Mouse (Mus musculus) ES-Bruce4 (cell line): ENCODE measurements around the gene Efna1. TPM values are rescaled to one million over a fixed set of nuclear protein-coding genes. Genes with fewer than 3 reads are reported as not detected.

Experiments used
- H3K27ac ChIP-seq: 2 replicates; pipeline ENCODE4 v1.5.1; 2012; ENCODE audit warnings: low read length, inconsistent platforms; ENCODE audit not compliant: insufficient read depth
- H3K27me3 ChIP-seq: 2 replicates; pipeline ENCODE4 v1.6.1; 2012; ENCODE audit warnings: mild to moderate bottlenecking, low read length, inconsistent platforms; ENCODE audit not compliant: control insufficient read depth, poor library complexity, insufficient read depth, severe bottlenecking
- H3K36me3 ChIP-seq: 2 replicates; pipeline ENCODE4 v1.6.1; 2012; ENCODE audit warnings: inconsistent platforms, mild to moderate bottlenecking, low read length, moderate library complexity; ENCODE audit not compliant: control insufficient read depth, poor library complexity, insufficient read depth, severe bottlenecking
- H3K4me1 ChIP-seq: one replicate; pipeline ENCODE4 v1.8.1; 2011; ENCODE audit warnings: low read length; ENCODE audit not compliant: control insufficient read depth, insufficient read depth
- H3K4me3 ChIP-seq: 2 replicates; pipeline ENCODE4 v1.5.1; 2011; ENCODE audit warnings: low read depth, mild to moderate bottlenecking, low read length
- H3K9ac ChIP-seq: 2 replicates; pipeline ENCODE4 v1.6.1; 2012; ENCODE audit warnings: low read depth, mild to moderate bottlenecking, inconsistent platforms; ENCODE audit not compliant: poor library complexity, severe bottlenecking
- H3K9me3 ChIP-seq: replicated peaks from 2 replicates; pipeline ENCODE4 v1.6.1; 2012; ENCODE audit warnings: mild to moderate bottlenecking, low read length, inconsistent platforms; ENCODE audit not compliant: control insufficient read depth, poor library complexity, insufficient read depth, severe bottlenecking
- CTCF ChIP-seq: IDR thresholded peaks from one replicate; pipeline ENCODE4 v1.8.1; 2011; ENCODE audit warnings: low read depth, low read length
- EP300 ChIP-seq: IDR thresholded peaks from 2 replicates; pipeline ENCODE4 v1.6.1; 2011; ENCODE audit warnings: low read depth, low read length; ENCODE audit not compliant: insufficient read depth
- POLR2A ChIP-seq: IDR thresholded peaks from one replicate; pipeline ENCODE4 v1.8.1; 2011; ENCODE audit warnings: low read length; ENCODE audit not compliant: insufficient read depth
- polyA plus RNA-seq: library from polyadenylated mRNA; stranded (reverse); fragments of >200 nt; gene quantifications from 2 replicates; pipeline ENCODE4 v1.2.4, GENCODE M21; 2011; ENCODE audit warnings: low read depth; ENCODE audit not compliant: missing spikeins, insufficient read depth, insufficient read length

Efna1 gene
- polyA plus RNA-seq, 1 experiment = 8.3 TPM

DNA sequence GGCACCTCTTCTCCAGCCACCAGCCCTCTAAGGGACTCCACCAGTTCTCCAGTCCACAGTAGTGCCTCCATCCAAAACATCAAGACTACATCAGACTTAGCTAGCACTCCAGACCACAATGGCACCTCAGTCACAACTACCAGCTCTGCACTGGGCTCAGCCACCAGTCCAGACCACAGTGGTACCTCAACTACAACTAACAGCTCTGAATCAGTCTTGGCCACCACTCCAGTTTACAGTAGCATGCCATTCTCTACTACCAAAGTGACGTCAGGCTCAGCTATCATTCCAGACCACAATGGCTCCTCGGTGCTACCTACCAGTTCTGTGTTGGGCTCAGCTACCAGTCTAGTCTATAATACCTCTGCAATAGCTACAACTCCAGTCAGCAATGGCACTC, 50.4 kb downstream of the Efna1 start:
- no peaks in the 10 kb centered on the region for H3K36me3 ChIP-seq
- no peaks in the 10 kb centered on the region for H3K9me3 ChIP-seq
- TF ChIP-seq CTCF = no peak
- no peak for TF ChIP-seq EP300
- no peak for TF ChIP-seq POLR2A
- no peaks in the 10 kb centered on the region for H3K27me3 ChIP-seq
- H3K4me3 ChIP-seq = no peak overlapping the region
- peaks cover under 1% of the 10 kb centered on the region for H3K4me1 ChIP-seq
- H3K9ac ChIP-seq = no peak overlapping the region
- no peak overlapping the region for H3K27ac ChIP-seq

DNA sequence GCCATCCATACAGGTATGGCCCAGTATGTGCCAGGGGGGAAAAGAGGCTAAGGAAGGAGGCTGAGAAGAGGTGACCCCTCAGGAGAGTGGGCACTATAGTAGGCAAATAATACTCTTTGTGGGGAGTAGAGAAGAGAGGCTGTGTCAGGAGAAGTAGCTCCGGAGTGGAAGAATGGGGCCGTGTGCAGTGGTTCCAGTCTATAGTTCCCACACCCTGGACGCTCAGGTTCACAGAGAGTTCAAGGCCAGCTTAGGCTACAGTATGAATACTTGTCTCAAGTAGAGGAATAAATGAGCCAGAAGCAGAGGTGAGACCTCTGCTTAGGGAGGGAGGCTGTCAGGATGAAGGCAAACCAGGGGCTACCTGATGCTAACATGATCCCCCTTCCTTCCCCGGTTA, 51.7 kb downstream of the Efna1 start:
- Histone ChIP-seq H3K9ac (peak overlapping the region; percentile 19; the same call in 1 of the 2 replicates), H3K4me3 (peak overlapping the region; percentile 15), H3K36me3 (no peaks in the 10 kb centered on the region), H3K9me3 (no peaks in the 10 kb centered on the region), H3K27ac (peak overlapping the region; percentile 28; the same call in 1 of the 2 replicates), H3K4me1 (peaks cover 10% of the 10 kb centered on the region), H3K27me3 (no peaks in the 10 kb centered on the region)
- no peak for TF ChIP-seq CTCF
- TF ChIP-seq POLR2A = no peak
- TF ChIP-seq EP300 = no peak

DNA sequence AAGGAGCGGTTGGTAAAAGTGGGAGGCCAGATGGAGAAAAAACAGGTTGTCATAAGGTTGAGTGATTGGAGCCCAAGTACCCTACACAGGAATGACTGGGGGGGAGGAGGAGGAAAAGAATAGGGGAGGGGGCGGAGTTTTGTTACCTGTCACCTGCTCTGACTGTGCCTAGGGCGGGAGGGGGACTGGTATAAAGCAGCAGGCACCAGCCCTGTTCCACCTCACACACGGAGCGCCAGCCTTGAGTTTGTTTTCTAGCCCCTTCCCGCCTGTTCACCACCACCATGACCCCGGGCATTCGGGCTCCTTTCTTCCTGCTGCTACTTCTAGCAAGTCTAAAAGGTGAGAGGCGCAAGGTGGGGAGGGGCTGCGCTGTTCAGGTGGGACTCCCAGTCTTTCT, 52.1 kb downstream of the Efna1 start, which contains the start of gene Muc1:
Muc1 (plus strand) TSS at position 222 of the 400 bp plus-strand sequence.
- Histone ChIP-seq H3K9me3 (no peaks in the 10 kb centered on the region), H3K4me1 (peaks cover 10% of the 10 kb centered on the region), H3K36me3 (no peaks in the 10 kb centered on the region), H3K9ac (peak within 1 kb of the TSS; percentile 19; the same call in 1 of the 2 replicates), H3K27ac (peak within 1 kb of the TSS; percentile 66), H3K27me3 (no peaks in the 10 kb centered on the region), H3K4me3 (peak within 1 kb of the TSS; percentile 56)
- TF ChIP-seq EP300 (0 out of 2 replicates have a peak, but pooled peaks have one; percentile 28), POLR2A (no peak), CTCF (no peak)

DNA sequence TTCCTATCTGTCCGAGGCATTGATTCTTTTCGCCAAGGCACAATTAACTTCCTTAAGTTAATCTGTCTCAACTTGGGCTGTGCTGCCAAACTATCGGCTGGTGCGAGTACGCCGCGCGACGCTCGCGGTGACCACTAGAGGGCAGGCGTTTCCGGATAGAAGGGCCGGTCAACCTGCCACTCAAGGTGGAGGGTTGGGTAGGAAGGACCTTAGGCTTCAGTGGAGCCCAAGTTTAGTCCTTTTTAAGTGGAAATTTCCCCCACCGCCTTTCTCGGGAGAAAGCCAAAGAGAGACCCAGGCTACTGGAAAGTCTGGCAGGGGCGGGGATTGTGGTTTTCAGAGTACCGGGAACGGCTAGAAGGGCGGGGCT, 52.8 kb downstream of the Efna1 start:
- peak overlapping the region; percentile 60 for H3K27ac ChIP-seq
- TF ChIP-seq EP300 = no peak
- TF ChIP-seq CTCF = peak; percentile 94
- peak overlapping the region; percentile 56 for H3K4me3 ChIP-seq
- 0 out of 2 replicates have a peak overlapping the region, but pooled peaks have one; percentile 19 for H3K9ac ChIP-seq
- peaks cover 10% of the 10 kb centered on the region for H3K4me1 ChIP-seq
- H3K27me3 ChIP-seq = no peaks in the 10 kb centered on the region
- H3K36me3 ChIP-seq = no peaks in the 10 kb centered on the region
- no peaks in the 10 kb centered on the region for H3K9me3 ChIP-seq

DNA sequence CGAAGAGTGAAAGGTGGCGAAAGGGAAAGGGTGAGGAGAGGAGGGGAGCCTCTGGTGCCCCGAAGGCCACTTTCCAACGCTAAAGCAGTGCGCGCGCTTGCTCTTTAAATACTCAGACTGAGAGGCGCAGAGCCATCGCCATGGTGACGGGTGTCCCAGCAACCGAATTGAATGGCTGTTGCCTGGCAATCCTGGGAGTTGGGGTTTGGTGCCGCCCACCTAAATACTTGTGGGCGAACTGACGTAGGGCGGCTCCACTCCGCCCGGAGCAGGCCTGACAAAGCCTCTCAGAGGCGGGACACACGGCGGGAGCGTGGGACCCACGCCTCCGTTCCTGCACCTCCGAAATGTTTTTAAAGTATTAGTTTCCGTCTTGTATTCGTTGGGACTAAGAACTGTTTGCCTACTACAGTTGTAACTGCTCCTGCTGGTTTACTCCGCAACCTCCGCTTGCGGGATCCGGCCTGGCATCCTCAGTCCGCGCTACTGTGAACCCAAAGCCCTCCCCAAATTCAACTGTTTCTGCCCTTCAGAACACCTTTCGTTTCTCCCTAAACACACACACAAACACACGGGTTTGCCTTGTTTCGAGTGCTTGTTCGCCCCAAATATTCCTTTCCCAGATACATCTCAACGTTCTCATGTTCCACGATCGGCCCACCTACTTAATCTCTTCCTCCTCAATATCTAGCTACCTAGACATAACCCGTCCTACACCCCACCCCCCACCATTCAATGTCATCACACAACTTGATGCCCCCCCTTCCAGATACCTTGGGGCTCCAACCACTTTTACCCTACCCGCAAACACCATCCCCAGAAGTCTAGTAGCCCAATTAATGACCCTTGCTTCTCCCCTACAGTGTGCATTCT, 53.4 kb downstream of the Efna1 start:
- Histone ChIP-seq H3K9ac (peak overlapping the region; percentile 51), H3K27me3 (no peaks in the 10 kb centered on the region), H3K4me1 (peaks cover 10% of the 10 kb centered on the region), H3K9me3 (no peaks in the 10 kb centered on the region), H3K36me3 (no peaks in the 10 kb centered on the region), H3K27ac (peak overlapping the region; percentile 60), H3K4me3 (peak overlapping the region; percentile 65)
- TF ChIP-seq POLR2A (no peak), EP300 (no peak), CTCF (no peak)

DNA sequence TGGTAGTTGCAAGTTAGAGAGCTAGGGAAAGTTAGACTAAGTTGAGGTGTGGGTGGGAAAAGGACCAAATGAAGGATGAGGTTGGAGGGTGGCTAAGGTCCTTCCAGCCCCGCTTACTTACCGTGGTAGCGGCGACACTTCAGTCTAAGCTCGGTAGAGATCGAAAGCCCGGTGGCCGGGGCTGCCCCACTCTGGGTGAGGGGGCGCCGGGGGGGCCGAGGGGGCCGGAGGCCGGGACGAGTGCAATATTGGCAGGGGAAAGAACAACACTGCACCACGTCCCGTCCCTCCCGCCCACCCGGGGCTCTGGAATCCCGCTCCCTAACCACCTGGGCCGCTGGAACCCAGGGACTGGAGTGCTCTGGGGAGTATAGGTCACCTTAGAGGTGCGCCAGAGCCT, 54.0 kb downstream of the Efna1 start, which contains the start of gene Mtx1:
Mtx1 (minus strand) TSS at position 189 of the 400 bp plus-strand sequence.
- no peaks in the 10 kb centered on the region for H3K27me3 ChIP-seq
- no peaks in the 10 kb centered on the region for H3K36me3 ChIP-seq

More for the DNA sequence above, 54.0 kb downstream of the Efna1 start, which contains the start of gene Mtx1:
- H3K9ac ChIP-seq = peak within 1 kb of the TSS; percentile 51
- TF ChIP-seq POLR2A = no peak
- TF ChIP-seq CTCF = no peak
- no peak for TF ChIP-seq EP300
- peaks cover 10% of the 10 kb centered on the region for H3K4me1 ChIP-seq
- no peaks in the 10 kb centered on the region for H3K9me3 ChIP-seq
- H3K4me3 ChIP-seq = peak within 1 kb of the TSS; percentile 65
- H3K27ac ChIP-seq = peak within 1 kb of the TSS; percentile 68
